In the genomic region with DNA sequence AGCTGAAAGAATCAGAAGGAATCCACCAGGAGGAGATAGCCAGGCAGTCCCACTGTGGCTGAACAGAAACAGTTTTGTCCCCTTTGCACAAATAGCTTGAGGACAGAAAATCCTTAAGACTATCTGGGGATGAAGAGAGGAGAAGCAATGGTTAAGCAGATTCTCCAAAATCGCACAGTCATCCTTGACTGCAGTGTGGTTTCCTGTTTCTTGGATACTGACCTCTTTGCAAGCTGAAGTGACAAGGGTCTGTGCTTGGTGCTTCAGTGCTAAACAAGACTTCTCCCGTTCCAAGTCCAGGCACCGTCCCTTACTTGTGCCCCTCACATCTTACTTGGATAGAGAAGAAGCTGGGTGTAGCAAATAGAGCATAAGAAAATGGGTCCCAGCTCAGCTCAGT, we compare ENCODE assay signal across 16 mouse cellular contexts.
DNase-seq lines count a peak whose midpoint lies in the region; ATAC-seq and TF ChIP-seq lines count a peak whose summit lies in the region.
"Had no signal": no experiment of that assay in that cellular context is flagged by ENCODE, and none has a peak within 500 bp of the region (broad histone marks: within the 10 kb centered on the region; RNA-seq: fewer than 3 reads in every experiment).

No protein-coding gene starts in this region.

- no peak for TF ChIP-seq RAD21 in MEL (IDR thresholded peaks at IDR 0.05; ENCODE audit: low read depth, low read length)

- TF ChIP-seq POLR2A in MEL (IDR thresholded peaks at IDR 0.05; ENCODE audit: control insufficient read depth in 1 of 2, insufficient read depth in 1 of 2, low read depth in 1 of 2, low read length in 2 of 2, poor library complexity in 1 of 2) = no peak
- TF ChIP-seq POLR2A in small intestine, adult 2 months (IDR thresholded peaks at IDR 0.05; ENCODE audit: low read depth, low read length) = no peak

- WGBS in kidney, embryonic 16.5 days = 44% methylated on average over 3 of the region's 3 CpGs
- 52% methylated on average over 3 of the region's 3 CpGs for WGBS in intestine, embryonic 14.5 days
- WGBS in small intestine, adult 2 months = 21% methylated on average over 3 of the region's 3 CpGs

- H3K9me3 ChIP-seq in kidney, embryonic 16.5 days (ENCODE audit: low read length) = no peaks in the 10 kb centered on the region
- no peaks in the 10 kb centered on the region for H3K9me3 ChIP-seq in MEL (replicated peaks; ENCODE audit: insufficient read depth, low read length)
- H3K9me3 ChIP-seq in intestine, embryonic 14.5 days (ENCODE audit: control insufficient read depth, low read length) = no peaks in the 10 kb centered on the region
- H3K9me3 ChIP-seq: heart, embryonic 10.5 days; hindbrain, embryonic 15.5 days; midbrain, embryonic 15.5 days had no signal

- H3K27me3 ChIP-seq in kidney, embryonic 16.5 days (ENCODE audit: insufficient read depth, low read length) = no peaks in the 10 kb centered on the region
- H3K27me3 ChIP-seq in MEL (ENCODE audit: control insufficient read depth in 1 of 2, insufficient read depth in 2 of 2, low read length in 2 of 2) = peaks cover 4 to 7% of the 10 kb centered on the region in 2 experiments; a peak in 3 of 4 replicates
- H3K27me3 ChIP-seq in intestine, embryonic 14.5 days (replicated peaks; ENCODE audit: control insufficient read depth, insufficient read depth, low read length) = no peaks in the 10 kb centered on the region
- no peaks in the 10 kb centered on the region for H3K27me3 ChIP-seq in small intestine, adult 2 months (ENCODE audit: control insufficient read depth, insufficient read depth, low read length)
- H3K27me3 ChIP-seq: hindbrain, embryonic 15.5 days; midbrain, embryonic 15.5 days had no signal

- no peaks in the 10 kb centered on the region for H3K79me2 ChIP-seq in MEL (ENCODE audit: control insufficient read depth, insufficient read depth, low read length, poor library complexity)

- H3K27ac ChIP-seq in kidney, embryonic 16.5 days (ENCODE audit: low read length) = peak overlapping the region; percentile 86
- H3K27ac ChIP-seq in MEL (ENCODE audit: control insufficient read depth, low read depth, low read length) = no peak overlapping the region
- peak overlapping the region; percentile 86 for H3K27ac ChIP-seq in intestine, embryonic 14.5 days (ENCODE audit: low read depth)
- peak overlapping the region; percentile 60 for H3K27ac ChIP-seq in small intestine, adult 2 months (ENCODE audit: insufficient read depth, low read depth, low read length)
- H3K27ac ChIP-seq: heart, embryonic 10.5 days; hindbrain, embryonic 15.5 days; midbrain, embryonic 15.5 days had no signal

- no peak overlapping the region for H3K4me2 ChIP-seq in kidney, embryonic 16.5 days (replicated peaks; ENCODE audit: low read depth, low read length)
- no peak overlapping the region for H3K4me2 ChIP-seq in intestine, embryonic 14.5 days (ENCODE audit: low read length)
- H3K4me2 ChIP-seq: hindbrain, embryonic 15.5 days; midbrain, embryonic 15.5 days had no signal

- no peaks in the 10 kb centered on the region for H3K36me3 ChIP-seq in kidney, embryonic 16.5 days (ENCODE audit: insufficient read depth, low read length)
- H3K36me3 ChIP-seq in MEL (ENCODE audit: control insufficient read depth in 1 of 2, insufficient read depth in 2 of 2, low read length in 2 of 2) = peaks cover 0 to 9% of the 10 kb centered on the region in 2 experiments; a peak in 2 of 4 replicates
- no peaks in the 10 kb centered on the region for H3K36me3 ChIP-seq in intestine, embryonic 14.5 days (ENCODE audit: control insufficient read depth, insufficient read depth, low read length)
- no peaks in the 10 kb centered on the region for H3K36me3 ChIP-seq in small intestine, adult 2 months (ENCODE audit: control insufficient read depth, insufficient read depth, low read length)
- H3K36me3 ChIP-seq: heart, embryonic 10.5 days; hindbrain, embryonic 15.5 days; midbrain, embryonic 15.5 days had no signal

- TF ChIP-seq CTCF in MEL (IDR thresholded peaks at IDR 0.05 in 2 of 3, conservative IDR thresholded peaks at IDR 0.05 in 1 of 3; ENCODE audit: control insufficient read depth in 1 of 3, insufficient read depth in 1 of 3, low read depth in 2 of 3, low read length in 3 of 3, poor library complexity in 1 of 3, severe bottlenecking in 1 of 3) = no peak
- TF ChIP-seq CTCF in small intestine, adult 2 months (IDR thresholded peaks at IDR 0.05; ENCODE audit: extremely low read depth, insufficient read length, insufficient replicate concordance, low read depth, low read length) = no peak

- no peak for DNase-seq in kidney, adult 8-10 months
- DNase-seq in MEL (ENCODE audit: low read depth, low spot score) = peak; percentile 58
- DNase-seq in intestine, embryonic 14.5 days (ENCODE audit: low spot score) = no peak
- no peak for DNase-seq in spleen, postnatal 14 days (ENCODE audit: low spot score in 2 of 2)
- no peak for DNase-seq in c-Kit-positive CD71-positive TER-119-positive erythroid progenitor cells, embryonic 14.5 days (ENCODE audit: low spot score)
- DNase-seq in retina, embryonic 14.5 days (ENCODE audit: low spot score) = no peak
- DNase-seq: adrenal gland, postnatal 14 days; cerebellum, postnatal 10 days; gastrocnemius, postnatal 14 days; heart, postnatal 14 days; right cerebral cortex, postnatal 14 days had no signal

- peaks cover 15% of the 10 kb centered on the region; the same call in 1 of the 2 replicates for H3K4me1 ChIP-seq in kidney, embryonic 16.5 days (ENCODE audit: insufficient read depth, low read length)
- peaks cover 0 to 14% of the 10 kb centered on the region in 2 experiments; a peak in 2 of 4 replicates for H3K4me1 ChIP-seq in MEL (ENCODE audit: control insufficient read depth in 1 of 2, insufficient read depth in 2 of 2, low read length in 2 of 2)
- H3K4me1 ChIP-seq in intestine, embryonic 14.5 days (replicated peaks; ENCODE audit: control insufficient read depth, insufficient read depth, low read length) = no peaks in the 10 kb centered on the region
- H3K4me1 ChIP-seq in small intestine, adult 2 months (ENCODE audit: control insufficient read depth, insufficient read depth, insufficient read length, low read length) = peaks cover 4% of the 10 kb centered on the region; the same call in 1 of the 2 replicates
- H3K4me1 ChIP-seq: heart, embryonic 10.5 days; hindbrain, embryonic 15.5 days; midbrain, embryonic 15.5 days had no signal

- no peak for ATAC-seq in kidney, embryonic 16.5 days (ENCODE audit: low FRiP score, low TSS enrichment)
- ATAC-seq in intestine, embryonic 14.5 days (replicated peaks; ENCODE audit: low FRiP score, low TSS enrichment, low read depth) = no peak
- ATAC-seq: midbrain, embryonic 15.5 days had no signal

- H3K9ac ChIP-seq in kidney, embryonic 16.5 days (replicated peaks; ENCODE audit: low read length) = no peak overlapping the region
- H3K9ac ChIP-seq in MEL (ENCODE audit: control insufficient read depth, low read depth, low read length, poor library complexity, severe bottlenecking) = no peak overlapping the region
- H3K9ac ChIP-seq in intestine, embryonic 14.5 days (ENCODE audit: low read length) = no peak overlapping the region
- H3K9ac ChIP-seq: hindbrain, embryonic 15.5 days; midbrain, embryonic 15.5 days had no signal

- H3K4me3 ChIP-seq in kidney, embryonic 16.5 days (ENCODE audit: low read length) = no peak overlapping the region
- no peak overlapping the region for H3K4me3 ChIP-seq in MEL (ENCODE audit: control insufficient read depth in 1 of 2, insufficient read depth in 1 of 2, low read depth in 2 of 2, low read length in 2 of 2)
- no peak overlapping the region for H3K4me3 ChIP-seq in intestine, embryonic 14.5 days (ENCODE audit: low read depth, low read length)
- no peak overlapping the region for H3K4me3 ChIP-seq in small intestine, adult 2 months (ENCODE audit: low read depth, low read length)
- H3K4me3 ChIP-seq: heart, embryonic 10.5 days; hindbrain, embryonic 15.5 days; midbrain, embryonic 15.5 days had no signal

- TF ChIP-seq EP300 in MEL (IDR thresholded peaks at IDR 0.05; ENCODE audit: low read depth in 1 of 2, low read length in 2 of 2) = 0 out of 4 replicates have a peak, but pooled peaks have one; percentile 20 to 34

TF ChIP-seq in MEL, 35 proteins besides CTCF, POLR2A, EP300 and RAD21:
- no peak for TF ChIP-seq POLR2AphosphoS2 (IDR thresholded peaks at IDR 0.05; ENCODE audit: low read length)
- no peak for TF ChIP-seq CHD2 (IDR thresholded peaks at IDR 0.05; ENCODE audit: low read length)
- no peak for TF ChIP-seq CHD1 (IDR thresholded peaks at IDR 0.05; ENCODE audit: low read depth, low read length)
- TF ChIP-seq MAX (IDR thresholded peaks at IDR 0.05; ENCODE audit: low read length) = no peak
- no peak for TF ChIP-seq ZKSCAN1 (IDR thresholded peaks at IDR 0.05; ENCODE audit: low read depth, low read length)
- TF ChIP-seq MAFK (IDR thresholded peaks at IDR 0.05; ENCODE audit: borderline replicate concordance, low read depth, low read length) = no peak
- TF ChIP-seq JUND (IDR thresholded peaks at IDR 0.05; ENCODE audit: low read depth, low read length) = no peak
- no peak for TF ChIP-seq ZMIZ1 (IDR thresholded peaks at IDR 0.05; ENCODE audit: low read depth, low read length)
TF ChIP-seq in MEL: peak in this region for 0.
